Mouse (Mus musculus) retina, postnatal 7 days (tissue): Measurements from ENCODE around the gene Atp8b5.

Source experiments
- DNase-seq: peaks from one replicate; pipeline ENCODE4 v3.0.0-alpha.2; 2012; ENCODE audit warnings: low read depth, low spot score

The Atp8b5 gene

DNA sequence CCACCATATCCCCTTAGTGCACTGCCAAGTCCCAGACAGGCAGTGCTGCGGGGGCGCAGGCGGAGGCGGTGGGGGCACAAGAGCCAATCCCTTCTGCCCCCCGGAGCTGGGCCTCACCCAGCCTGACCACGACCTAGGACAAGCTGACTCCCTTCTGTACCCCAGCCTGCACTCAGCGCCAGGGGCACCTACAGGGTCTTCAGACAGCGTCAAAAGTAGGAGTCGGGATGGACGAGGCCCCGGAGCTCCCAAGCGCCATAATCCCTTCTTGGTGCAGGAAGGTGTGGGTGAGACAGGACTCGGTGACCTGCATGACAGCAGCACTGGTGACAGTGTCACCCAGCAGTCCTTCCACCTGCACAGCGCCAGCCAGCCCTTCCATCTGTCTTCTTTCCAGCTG lies 147.8 kb downstream of the Atp8b5 start:
- no peak for DNase-seq

DNA sequence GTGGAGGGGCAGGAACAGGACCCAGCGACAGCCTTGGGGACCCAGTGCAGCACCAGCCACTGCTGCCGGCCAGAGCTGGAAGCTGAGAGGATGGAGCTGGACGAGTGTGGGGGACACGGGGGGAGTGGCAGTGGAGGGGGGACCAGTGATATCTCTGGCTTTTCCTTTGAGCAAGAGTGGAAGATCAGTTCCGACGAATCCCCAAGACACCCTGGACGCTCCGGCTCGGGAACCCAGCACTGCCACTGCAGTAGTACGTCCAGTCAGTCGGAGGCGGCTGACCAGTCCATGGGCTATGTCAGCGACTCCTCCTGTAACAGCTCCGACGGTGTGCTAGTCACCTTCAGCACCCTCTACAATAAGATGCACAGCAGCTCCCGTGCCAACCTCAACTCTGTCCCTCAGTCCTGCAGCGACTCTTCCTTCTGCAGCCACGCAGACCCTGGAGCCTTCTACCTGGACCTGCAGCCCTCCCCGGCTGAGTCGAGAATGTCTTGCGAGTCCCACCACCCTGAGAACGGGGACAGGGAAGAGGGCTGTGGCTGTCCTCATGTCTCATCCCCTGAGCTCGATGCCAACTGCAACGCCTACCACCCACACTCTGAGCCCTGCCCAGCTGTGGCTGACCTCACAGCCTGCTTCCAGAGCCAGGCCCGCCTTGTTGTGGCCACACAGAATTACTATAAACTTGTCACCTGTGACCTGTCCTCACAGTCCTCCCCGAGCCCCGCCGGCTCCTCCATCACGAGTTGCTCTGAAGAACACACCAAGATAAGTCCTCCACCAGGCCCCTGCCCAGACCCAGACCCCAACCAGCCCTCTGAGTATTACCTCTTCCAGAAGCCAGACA lies 148.5 kb downstream of the Atp8b5 start:
- no peak for DNase-seq

DNA sequence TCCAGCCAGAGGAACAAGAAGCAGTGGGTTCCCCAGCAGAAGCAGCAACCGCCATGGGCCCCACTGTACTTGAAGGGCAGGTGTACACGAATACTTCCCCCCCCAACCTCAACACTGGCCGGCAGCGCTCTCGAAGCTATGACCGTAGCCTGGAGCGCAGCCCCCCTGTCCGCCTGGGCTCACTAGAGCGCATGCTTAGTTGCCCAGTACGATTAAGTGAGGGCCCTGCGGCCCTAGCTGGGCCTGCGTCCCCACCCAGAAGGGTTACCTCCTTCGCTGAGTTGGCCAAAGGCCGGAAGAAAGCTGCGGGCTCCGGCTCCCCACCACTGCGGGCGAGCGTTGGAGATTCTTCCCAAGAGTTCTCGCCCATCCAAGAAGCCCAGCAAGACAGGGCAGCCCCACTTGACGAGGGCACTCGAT lies 149.1 kb downstream of the Atp8b5 start:
- no peak for DNase-seq

DNA sequence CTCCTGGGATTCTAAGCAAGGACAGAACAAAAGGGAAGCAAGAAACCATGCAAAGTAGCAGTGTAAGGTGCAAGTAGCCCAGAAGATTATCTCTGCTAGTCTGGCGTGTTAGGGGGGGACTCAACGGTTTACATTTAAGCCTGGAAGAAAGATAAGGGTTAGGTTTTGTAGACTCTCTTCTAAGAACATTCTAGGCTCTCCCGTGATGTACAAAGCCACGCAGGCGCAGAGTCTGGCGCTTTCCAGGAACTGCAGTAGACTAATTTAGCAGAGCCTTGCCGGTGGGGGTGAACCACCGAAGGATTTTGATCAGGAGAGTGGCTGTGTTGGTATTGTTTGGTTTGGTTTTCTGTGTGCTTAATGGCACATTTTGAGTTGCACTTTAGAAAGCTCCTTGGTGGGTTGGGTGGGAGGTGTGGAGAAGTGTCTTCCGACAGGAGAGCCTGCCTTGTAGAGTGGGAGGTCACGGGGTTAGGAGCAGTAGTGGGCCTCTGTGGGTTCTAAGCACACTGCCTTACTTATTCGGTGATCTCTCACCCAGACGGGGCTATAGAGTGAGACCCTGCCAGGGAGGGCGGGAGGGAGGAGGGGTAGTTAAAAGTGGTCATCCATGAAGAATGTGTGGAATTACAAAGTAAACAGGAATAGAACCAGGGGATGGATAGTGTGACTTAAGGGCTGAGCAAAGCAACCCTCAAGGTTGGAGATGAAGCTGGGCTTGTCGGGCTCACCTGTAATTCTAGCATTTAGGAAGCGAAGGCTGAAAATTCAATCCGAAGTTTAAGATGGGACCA lies 150.5 kb downstream of the Atp8b5 start:
- no peak for DNase-seq

DNA sequence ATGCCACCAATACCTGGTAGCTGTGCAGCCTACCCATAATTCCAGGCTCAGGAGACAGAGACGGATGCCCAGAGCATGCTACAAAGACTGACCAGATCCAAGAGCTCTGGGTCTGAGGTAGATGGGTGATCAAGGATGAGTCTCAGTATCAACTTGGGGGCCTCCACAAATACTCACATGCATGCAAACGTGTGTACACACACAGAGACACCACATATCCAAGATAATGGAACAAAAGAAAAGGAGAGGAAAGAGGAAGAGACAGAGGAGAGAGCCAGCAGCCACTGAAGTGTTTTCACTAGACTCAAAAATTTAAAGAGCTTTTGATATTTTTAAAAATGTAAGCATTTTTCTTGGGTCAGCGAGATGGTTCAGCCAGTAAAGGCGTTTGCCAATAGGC lies 151.5 kb downstream of the Atp8b5 start:
- DNase-seq, result no peak

DNA sequence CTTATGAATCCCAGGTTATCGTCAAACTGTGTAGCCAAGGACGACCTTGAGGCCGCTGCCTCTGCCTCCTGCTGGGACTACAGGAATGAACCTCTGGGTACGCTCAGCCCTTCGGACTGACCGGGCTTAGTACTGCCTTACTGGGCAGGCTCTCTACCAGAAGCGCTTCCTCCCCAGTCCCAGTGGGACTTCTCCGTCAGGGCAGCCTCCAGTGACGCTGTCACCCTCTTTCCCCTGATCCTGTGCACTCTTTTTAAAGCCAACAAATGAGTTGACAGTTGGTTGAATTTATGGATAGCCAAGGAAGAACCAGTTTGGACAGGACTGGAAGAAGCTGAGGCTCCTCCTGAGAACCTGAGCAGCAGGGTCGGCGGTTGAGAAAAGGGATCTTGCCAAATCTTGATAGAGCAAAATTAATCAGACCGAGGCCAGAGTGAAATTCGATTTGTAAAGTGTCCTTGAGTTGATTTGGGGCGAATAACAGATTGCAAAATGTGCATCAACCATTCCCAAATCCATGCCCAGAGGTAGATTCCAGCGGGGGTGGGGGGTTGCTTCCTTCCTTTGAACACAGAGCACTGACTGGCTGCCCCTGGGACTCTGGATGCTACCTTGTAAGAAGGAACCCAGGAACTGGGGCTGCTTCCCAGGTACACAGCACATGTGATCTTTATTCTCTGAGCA lies 152.2 kb downstream of the Atp8b5 start:
- DNase-seq, result no peak

DNA sequence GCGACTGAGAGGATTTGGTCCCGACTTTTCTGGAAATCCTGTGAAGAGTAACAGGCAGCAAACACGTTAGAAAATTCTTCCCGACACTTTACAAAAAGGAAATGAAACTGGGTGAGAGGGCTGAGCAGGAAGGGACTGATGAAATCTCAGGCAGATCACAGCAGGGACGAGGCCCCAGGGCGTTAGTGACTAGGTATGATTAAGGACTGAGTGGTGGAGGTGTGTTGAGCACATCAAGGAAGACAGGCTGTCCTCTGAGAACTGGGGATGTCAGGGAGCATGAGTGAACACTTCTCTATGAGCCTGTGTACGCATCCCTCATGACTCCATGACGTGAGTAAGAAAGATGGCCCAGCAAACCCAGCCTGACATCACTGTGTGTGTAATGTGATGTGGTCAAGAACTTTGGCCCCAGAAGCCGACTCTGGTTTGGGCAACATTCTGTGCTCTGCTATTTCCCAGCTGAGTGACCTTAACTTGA lies 152.9 kb downstream of the Atp8b5 start:
- no peak for DNase-seq

DNA sequence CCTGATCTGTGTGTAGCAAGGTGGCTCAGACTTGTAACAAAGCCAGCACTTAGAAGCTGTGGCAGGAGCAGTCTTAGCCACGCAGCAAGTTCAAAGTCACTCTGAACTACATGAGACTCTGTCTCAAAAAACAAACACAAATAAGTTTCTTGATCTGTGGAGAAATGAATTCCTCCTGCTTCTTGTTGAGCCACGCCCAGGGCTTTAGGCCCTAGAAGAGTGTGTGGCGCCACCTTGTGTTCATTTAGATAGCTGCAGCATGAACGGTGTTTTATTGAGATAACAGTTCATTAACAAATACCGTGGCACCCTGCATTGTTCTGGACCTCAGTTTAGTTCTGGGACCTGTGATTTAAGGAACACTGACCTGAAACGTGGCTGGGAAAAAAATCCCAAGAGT lies 153.3 kb downstream of the Atp8b5 start:
- peak; percentile 65 for DNase-seq

DNA sequence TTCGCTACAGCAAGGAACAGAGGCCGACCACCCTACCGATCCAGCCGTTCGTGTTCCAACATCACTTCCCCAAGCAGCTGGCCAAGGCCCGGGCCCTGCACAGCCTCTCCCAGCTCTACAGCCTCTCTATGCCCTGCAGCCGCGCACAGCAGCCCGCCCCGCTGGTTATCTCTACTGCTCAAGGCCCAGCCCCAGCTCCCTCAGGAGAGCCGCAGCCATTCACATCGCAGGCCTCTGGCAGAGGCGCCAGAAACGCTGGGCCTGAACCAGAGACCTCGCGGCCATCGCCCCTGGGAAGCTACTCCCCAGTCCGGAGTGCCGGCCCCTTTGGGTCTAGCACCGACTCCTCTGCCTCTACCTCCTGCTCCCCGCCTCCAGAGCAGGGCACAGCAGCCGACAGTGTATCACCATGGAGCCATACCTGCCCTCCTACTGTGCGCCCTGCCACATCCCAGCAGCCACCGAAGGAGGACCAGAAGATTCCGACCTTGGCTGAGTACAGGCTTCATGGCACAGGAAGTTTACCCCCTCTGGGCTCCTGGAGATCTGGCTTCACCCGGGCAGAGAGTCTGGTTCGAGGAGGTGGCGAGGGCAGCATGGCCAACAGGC lies 154.8 kb downstream of the Atp8b5 start:
- no peak for DNase-seq
